Mouse (Mus musculus): ENCODE measurements around the gene Cxcl16.

Gene Cxcl16

GRCm38 (mm10) chr11:70458688-70459600 is 840 bp downstream of the Cxcl16 start, which contains the start of gene Zmynd15:
Gene Zmynd15, plus strand, starts transcription at chr11:70459433.
- ATAC-seq (ENCODE audit: insufficient number of reproducible peaks, low FRiP score, low TSS enrichment): no peak

GRCm38 (mm10) chr11:70453261-70454044 is 6.3 kb downstream of the Cxcl16 start:
- no peak for ATAC-seq (ENCODE audit: insufficient number of reproducible peaks, low FRiP score, low TSS enrichment)

GRCm38 (mm10) chr11:70451797-70452498 is 7.8 kb downstream of the Cxcl16 start, which contains the start of gene Med11:
Gene Med11, plus strand, starts transcription at chr11:70451919.
- ATAC-seq (ENCODE audit: insufficient number of reproducible peaks, low FRiP score, low TSS enrichment): peak; percentile 95

- no peak for ATAC-seq (ENCODE audit: insufficient number of reproducible peaks, low FRiP score, low TSS enrichment)
These were observed 8.9 kb downstream of the Cxcl16 start for GRCm38 (mm10) chr11:70450926-70451325.

GRCm38 (mm10) chr11:70447373-70447772 is 12.4 kb downstream of the Cxcl16 start:
- ATAC-seq (ENCODE audit: insufficient number of reproducible peaks, low FRiP score, low TSS enrichment): no peak

- no peak for ATAC-seq (ENCODE audit: insufficient number of reproducible peaks, low FRiP score, low TSS enrichment)
These were observed 13.0 kb downstream of the Cxcl16 start for GRCm38 (mm10) chr11:70446756-70447155.

- ATAC-seq (ENCODE audit: insufficient number of reproducible peaks, low FRiP score, low TSS enrichment): no peak
These were observed 15.1 kb downstream of the Cxcl16 start for GRCm38 (mm10) chr11:70444667-70445066.

GRCm38 (mm10) chr11:70443964-70444363 is 15.8 kb downstream of the Cxcl16 start:
- ATAC-seq (ENCODE audit: insufficient number of reproducible peaks, low FRiP score, low TSS enrichment): no peak

GRCm38 (mm10) chr11:70441882-70442281 is 17.9 kb downstream of the Cxcl16 start:
- no peak for ATAC-seq (ENCODE audit: insufficient number of reproducible peaks, low FRiP score, low TSS enrichment)

GRCm38 (mm10) chr11:70440637-70441036 is 19.1 kb downstream of the Cxcl16 start:
- no peak for ATAC-seq (ENCODE audit: insufficient number of reproducible peaks, low FRiP score, low TSS enrichment)

- no peak for ATAC-seq (ENCODE audit: insufficient number of reproducible peaks, low FRiP score, low TSS enrichment)
These were observed 20.9 kb downstream of the Cxcl16 start for GRCm38 (mm10) chr11:70438728-70439374.

GRCm38 (mm10) chr11:70437426-70437825 is 22.4 kb downstream of the Cxcl16 start:
- ATAC-seq (ENCODE audit: insufficient number of reproducible peaks, low FRiP score, low TSS enrichment): no peak

GRCm38 (mm10) chr11:70435476-70435875 is 24.3 kb downstream of the Cxcl16 start:
- no peak for ATAC-seq (ENCODE audit: insufficient number of reproducible peaks, low FRiP score, low TSS enrichment)

GRCm38 (mm10) chr11:70433951-70434350 is 25.8 kb downstream of the Cxcl16 start:
- ATAC-seq (ENCODE audit: insufficient number of reproducible peaks, low FRiP score, low TSS enrichment): no peak

GRCm38 (mm10) chr11:70433569-70433943 is 26.2 kb downstream of the Cxcl16 start:
- ATAC-seq (ENCODE audit: insufficient number of reproducible peaks, low FRiP score, low TSS enrichment): no peak

- peak; percentile 31 for ATAC-seq (ENCODE audit: insufficient number of reproducible peaks, low FRiP score, low TSS enrichment)
These were observed 26.8 kb downstream of the Cxcl16 start for GRCm38 (mm10) chr11:70432895-70433568.

- ATAC-seq (ENCODE audit: insufficient number of reproducible peaks, low FRiP score, low TSS enrichment): peak; percentile 95
These were observed 27.5 kb downstream of the Cxcl16 start, which contains the start of gene Arrb2 for GRCm38 (mm10) chr11:70432048-70432894. Gene Arrb2, plus strand, starts transcription at chr11:70432635.

- ATAC-seq (ENCODE audit: insufficient number of reproducible peaks, low FRiP score, low TSS enrichment): no peak
These were observed 28.2 kb downstream of the Cxcl16 start for GRCm38 (mm10) chr11:70431574-70431973.
